Mouse (Mus musculus): ENCODE data around the gene Ddah2. TPM values are rescaled to one million over a fixed set of nuclear protein-coding genes. Genes with fewer than 3 reads are reported as not detected.

The Ddah2 gene
- total and polyA plus RNA-seq, 3 experiments = 8.6 to 11.1 TPM; not detected in 1

GRCm38 (mm10) chr17:35088825-35089644 lies 30.2 kb downstream of the Ddah2 start, which contains the start of gene Abhd16a:
TSS of gene Abhd16a (plus strand) at chr17:35089263.
- DNase-seq (ENCODE audit: low read depth, low spot score) = peak; percentile 96
- Histone ChIP-seq H3K79me2 (ENCODE audit: control insufficient read depth, insufficient read depth, low read length, poor library complexity) (peaks cover 18% of the 10 kb centered on the region), H3K9me3 (replicated peaks; ENCODE audit: insufficient read depth, low read length) (no peaks in the 10 kb centered on the region), H3K9ac (ENCODE audit: control insufficient read depth, low read depth, low read length, poor library complexity, severe bottlenecking) (peak within 1 kb of the TSS; percentile 87), H3K36me3 (ENCODE audit: control insufficient read depth in 1 of 2, insufficient read depth in 2 of 2, low read length in 2 of 2) (peaks cover 0 to 14% of the 10 kb centered on the region in 2 experiments; a peak in 2 of 4 replicates), H3K4me1 (ENCODE audit: control insufficient read depth in 1 of 2, insufficient read depth in 2 of 2, low read length in 2 of 2) (peaks cover 5 to 32% of the 10 kb centered on the region in 2 experiments), H3K27me3 (ENCODE audit: control insufficient read depth in 1 of 2, insufficient read depth in 2 of 2, low read length in 2 of 2) (no peaks in the 10 kb centered on the region), H3K4me3 (ENCODE audit: control insufficient read depth in 1 of 2, insufficient read depth in 1 of 2, low read depth in 2 of 2, low read length in 2 of 2) (peak within 1 kb of the TSS; percentile 69 to 94), H3K27ac (ENCODE audit: control insufficient read depth, low read depth, low read length) (peak within 1 kb of the TSS; percentile 81)
- TF ChIP-seq MAX (IDR thresholded peaks at IDR 0.05; ENCODE audit: low read length) (peak; percentile 70), KAT2A (conservative IDR thresholded peaks at IDR 0.05; ENCODE audit: low read depth, low read length) (no peak; the same call in 1 of the 2 replicates), MYC (IDR thresholded peaks at IDR 0.05; ENCODE audit: low read depth, low read length) (peak; percentile 80; the same call in 1 of the 2 replicates), RCOR1 (IDR thresholded peaks at IDR 0.05; ENCODE audit: low read depth, low read length) (0 out of 2 replicates have a peak, but pooled peaks have one; percentile 15), NRF1 (IDR thresholded peaks at IDR 0.05; ENCODE audit: insufficient read depth, low read depth, low read length, poor library complexity, severe bottlenecking) (peak; percentile 42; the same call in 1 of the 2 replicates), POLR2AphosphoS2 (IDR thresholded peaks at IDR 0.05; ENCODE audit: low read length) (peak; percentile 88; the same call in 1 of the 2 replicates), EP300 (IDR thresholded peaks at IDR 0.05; ENCODE audit: low read depth in 1 of 2, low read length in 2 of 2) (peak in 1 of 2 experiments; percentile 15; a peak in 1 of 4 replicates), MEF2A (IDR thresholded peaks at IDR 0.05; ENCODE audit: extremely low read depth, insufficient replicate concordance, low read depth, low read length, poor library complexity, severe bottlenecking) (no peak), MAZ (IDR thresholded peaks at IDR 0.05; ENCODE audit: low read depth, low read length) (peak; percentile 87; the same call in 1 of the 2 replicates), HCFC1 (IDR thresholded peaks at IDR 0.05; ENCODE audit: low read depth, low read length) (peak; percentile 72), TAL1 (IDR thresholded peaks at IDR 0.05; ENCODE audit: low read length) (no peak), TBP (IDR thresholded peaks at IDR 0.05; ENCODE audit: low read depth, low read length) (peak; percentile 66; the same call in 1 of the 2 replicates), CTCF (IDR thresholded peaks at IDR 0.05 in 2 of 3, conservative IDR thresholded peaks at IDR 0.05 in 1 of 3; ENCODE audit: control insufficient read depth in 1 of 3, insufficient read depth in 1 of 3, low read depth in 2 of 3, low read length in 3 of 3, poor library complexity in 1 of 3, severe bottlenecking in 1 of 3) (peak in 1 of 3 experiments; percentile 3; a peak in 1 of 6 replicates), SMC3 (IDR thresholded peaks at IDR 0.05; ENCODE audit: low read depth, low read length) (no peak), TCF12 (IDR thresholded peaks at IDR 0.05; ENCODE audit: low read depth, low read length) (peak; percentile 48), BHLHE40 (IDR thresholded peaks at IDR 0.05; ENCODE audit: borderline replicate concordance, low read depth, low read length) (peak; percentile 8; the same call in 1 of the 2 replicates), ZMIZ1 (IDR thresholded peaks at IDR 0.05; ENCODE audit: low read depth, low read length) (peak; percentile 89), RAD21 (IDR thresholded peaks at IDR 0.05; ENCODE audit: low read depth, low read length) (no peak), POLR2AphosphoS5 (IDR thresholded peaks at IDR 0.05; ENCODE audit: borderline replicate concordance, low read depth, low read length) (no peak), NELFE (IDR thresholded peaks at IDR 0.05; ENCODE audit: low read depth, low read length) (peak; percentile 90), CHD2 (IDR thresholded peaks at IDR 0.05; ENCODE audit: low read length) (no peak), GABPA (IDR thresholded peaks at IDR 0.05; ENCODE audit: low read depth, low read length) (no peak), ZKSCAN1 (IDR thresholded peaks at IDR 0.05; ENCODE audit: low read depth, low read length) (no peak), USF1 (IDR thresholded peaks at IDR 0.05; ENCODE audit: low read depth, low read length) (0 out of 2 replicates have a peak, but pooled peaks have one; percentile 47), GATA1 (IDR thresholded peaks at IDR 0.05; ENCODE audit: low read depth, low read length) (no peak), POLR2A (IDR thresholded peaks at IDR 0.05; ENCODE audit: control insufficient read depth in 1 of 2, insufficient read depth in 1 of 2, low read depth in 1 of 2, low read length in 2 of 2, poor library complexity in 1 of 2) (peak; percentile 73 to 84), SIN3A (IDR thresholded peaks at IDR 0.05; ENCODE audit: low read length) (peak; percentile 42), ELF1 (IDR thresholded peaks at IDR 0.05; ENCODE audit: low read depth, low read length) (no peak), ZC3H11A (IDR thresholded peaks at IDR 0.05; ENCODE audit: low read depth, low read length) (no peak), MAFK (IDR thresholded peaks at IDR 0.05; ENCODE audit: borderline replicate concordance, low read depth, low read length) (no peak), JUND (IDR thresholded peaks at IDR 0.05; ENCODE audit: low read depth, low read length) (no peak), MXI1 (IDR thresholded peaks at IDR 0.05; ENCODE audit: low read depth, low read length) (peak; percentile 78), E2F4 (IDR thresholded peaks at IDR 0.05; ENCODE audit: borderline replicate concordance, low read depth, low read length) (no peak), UBTF (IDR thresholded peaks at IDR 0.05; ENCODE audit: borderline replicate concordance, insufficient read depth, low read depth, low read length) (0 out of 2 replicates have a peak, but pooled peaks have one; percentile 46), CHD1 (IDR thresholded peaks at IDR 0.05; ENCODE audit: low read depth, low read length) (peak; percentile 99)

Measured in MEL (cell line).